Mouse (Mus musculus) ES-E14 (cell line): ENCODE measurements around the gene Atp8a1.

Experiments
- CHD2 ChIP-seq: IDR thresholded peaks from 2 replicates; pipeline ENCODE4 v1.6.1; 2014; ENCODE audit warnings: mild to moderate bottlenecking, low read depth, low read length, inconsistent platforms
- MAFK ChIP-seq: IDR thresholded peaks from 2 replicates; pipeline ENCODE4 v1.6.1; 2014; ENCODE audit warnings: mild to moderate bottlenecking, low read depth, low read length, inconsistent platforms; ENCODE audit not compliant: insufficient read depth
- ZNF384 ChIP-seq: IDR thresholded peaks from 2 replicates; pipeline ENCODE4 v1.6.1; 2012; ENCODE audit warnings: low read depth, low read length, inconsistent platforms

DNA sequence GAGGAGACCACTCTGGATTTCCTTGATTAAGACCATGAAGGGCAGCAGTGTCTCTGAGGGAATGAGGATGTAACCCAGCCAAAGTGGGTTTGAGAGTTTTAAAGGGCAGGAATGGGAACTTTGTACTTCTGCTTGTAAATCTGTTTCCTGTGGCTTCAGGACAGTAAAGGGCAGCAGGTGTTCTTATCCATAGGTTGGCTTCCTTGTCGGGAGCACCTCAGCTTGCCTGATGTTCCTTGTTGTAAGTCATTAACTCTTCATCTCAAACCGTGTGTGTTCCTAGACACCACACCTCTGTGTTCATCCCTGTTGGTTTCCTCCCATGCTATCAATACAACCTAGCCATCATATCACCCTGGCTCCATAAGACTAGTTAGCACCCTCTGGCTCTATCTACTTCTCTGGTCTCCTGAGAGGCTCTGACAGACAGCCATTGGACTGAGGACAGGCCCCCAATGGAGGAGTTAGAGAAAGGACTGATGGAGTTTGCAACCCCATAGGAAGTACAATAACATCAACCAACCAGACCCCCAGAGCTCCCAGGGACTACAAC lies 17.4 kb upstream of the Atp8a1 start:
- TF ChIP-seq ZNF384 (no peak), CHD2 (no peak), MAFK (no peak)
